Mouse (Mus musculus) limb, embryonic 15.5 days (tissue): ENCODE measurements around the gene Dppa3. TPM values are rescaled to one million over a fixed set of nuclear protein-coding genes. Genes with fewer than 3 reads are reported as not detected.
A peak's percentile ranks its signal among the peaks of the same experiment; 100 is the strongest.
"Not testable (repeated sequence)": the region's sequence is repeated elsewhere in the genome, so short reads cannot be mapped to it uniquely, and the experiment has no call there.

Experiments used
- ATAC-seq: fragments of 200-750 bp; cut with Nextera tagmentation; 2 replicates; pipeline ENCODE4 v1.8.0; 2017; ENCODE audit warnings: low read depth, moderate TSS enrichment; ENCODE audit not compliant: insufficient number of reproducible peaks, low FRiP score, low TSS enrichment
- H3K27ac ChIP-seq: fragments of 300-500 bp; sonication (generic); 2 replicates; pipeline ENCODE4 v1.5.1; 2015; ENCODE audit warnings: moderate library complexity, mild to moderate bottlenecking, inconsistent platforms
- H3K27me3 ChIP-seq: fragments of 300-500 bp; sonication (generic); 2 replicates; pipeline ENCODE4 v1.6.1; 2015; ENCODE audit warnings: inconsistent platforms
- H3K36me3 ChIP-seq: fragments of 300-500 bp; sonication (generic); 2 replicates; pipeline ENCODE4 v1.6.1; 2015; ENCODE audit warnings: inconsistent platforms
- H3K4me1 ChIP-seq: fragments of 300-500 bp; sonication (generic); 2 replicates; pipeline ENCODE4 v1.6.1; 2015; ENCODE audit warnings: inconsistent platforms
- H3K4me2 ChIP-seq: fragments of 300-500 bp; sonication (generic); 2 replicates; pipeline ENCODE4 v1.6.1; 2015; ENCODE audit warnings: mild to moderate bottlenecking, inconsistent platforms
- H3K4me3 ChIP-seq: fragments of 300-500 bp; sonication (generic); 2 replicates; pipeline ENCODE4 v1.5.1; 2015; ENCODE audit warnings: mild to moderate bottlenecking, inconsistent platforms
- H3K9ac ChIP-seq: fragments of 300-500 bp; sonication (generic); 2 replicates; pipeline ENCODE4 v1.6.1; 2015; ENCODE audit warnings: inconsistent platforms
- H3K9me3 ChIP-seq: fragments of 300-500 bp; sonication (generic); 2 replicates; pipeline ENCODE4 v1.6.1; 2016; ENCODE audit warnings: inconsistent platforms
- WGBS: fragments of 180-500 bp; shearing (Covaris S2); methylation state at CpG from one replicate; pipeline ENCODE4 v1.1.7; 2015; 5-methylcytosine and 5-hydroxymethylcytosine counted together
- polyA plus RNA-seq: library from polyadenylated mRNA; unstranded; fragments of >200 nt; fragmentation: Nextera tagmentation; extraction: Ambion mirVana; gene quantifications from 2 replicates; pipeline ENCODE4 v1.2.1, GENCODE M21; 2015

Gene Dppa3
- polyA plus RNA-seq, 1 experiment from 2014 or later, result not detected

DNA sequence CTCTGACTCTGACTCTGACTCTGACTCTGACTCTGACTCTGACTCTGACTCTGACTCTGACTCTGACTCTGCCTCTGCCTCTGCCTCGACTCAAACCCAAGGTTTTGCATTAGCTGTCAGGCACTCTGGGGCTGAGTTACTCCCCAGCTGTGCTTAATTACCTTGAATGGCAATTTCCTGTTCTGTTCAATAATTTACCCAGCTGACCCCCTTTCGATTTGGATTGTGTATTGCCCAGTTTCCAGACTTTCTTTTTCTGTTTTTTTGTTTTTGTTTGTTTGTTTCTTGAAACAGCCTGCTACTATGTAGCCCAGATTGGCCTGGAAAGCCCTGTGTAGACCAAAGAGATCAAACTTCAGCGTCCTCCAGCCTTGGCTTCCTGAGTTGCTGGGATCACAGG, 10.2 kb upstream of the Dppa3 start:
- WGBS, result 42% methylated on average over 3 of the region's 3 CpGs
- no peaks in the 10 kb centered on the region for H3K4me1 ChIP-seq
- H3K27me3 ChIP-seq, result no peaks in the 10 kb centered on the region
- H3K27ac ChIP-seq, result no peak overlapping the region
- H3K9me3 ChIP-seq, result no peaks in the 10 kb centered on the region
- no peak overlapping the region for H3K9ac ChIP-seq
- no peak for ATAC-seq
- no peaks in the 10 kb centered on the region for H3K36me3 ChIP-seq
- no peak overlapping the region for H3K4me3 ChIP-seq
- H3K4me2 ChIP-seq, result no peak overlapping the region

DNA sequence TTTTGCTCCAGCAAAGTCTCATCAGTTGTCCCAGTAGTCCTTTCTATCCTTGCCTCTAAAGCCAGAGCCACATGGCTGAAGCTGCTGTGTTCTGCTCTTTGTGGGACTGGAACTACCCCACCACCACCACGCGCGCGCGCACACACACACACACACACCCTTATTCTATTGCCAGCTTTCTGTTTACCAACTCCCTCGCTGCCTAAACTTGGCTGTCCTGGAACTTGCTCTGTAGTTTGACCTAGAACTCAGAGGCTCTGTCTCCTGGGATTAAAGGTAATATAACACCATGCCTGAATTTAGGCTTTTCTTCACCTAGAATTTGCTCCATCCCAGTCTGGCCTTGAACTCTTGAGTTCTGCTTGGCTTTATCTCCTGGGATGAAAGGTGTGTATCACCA, 5.1 kb upstream of the Dppa3 start:
- no peak for ATAC-seq
- 92% methylated on average over 6 of the region's 6 CpGs for WGBS
- no peaks in the 10 kb centered on the region for H3K36me3 ChIP-seq
- no peak overlapping the region for H3K27ac ChIP-seq
- no peaks in the 10 kb centered on the region for H3K9me3 ChIP-seq
- no peaks in the 10 kb centered on the region for H3K4me1 ChIP-seq
- H3K4me2 ChIP-seq, result no peak overlapping the region
- no peak overlapping the region for H3K9ac ChIP-seq
- no peaks in the 10 kb centered on the region for H3K27me3 ChIP-seq
- no peak overlapping the region for H3K4me3 ChIP-seq

DNA sequence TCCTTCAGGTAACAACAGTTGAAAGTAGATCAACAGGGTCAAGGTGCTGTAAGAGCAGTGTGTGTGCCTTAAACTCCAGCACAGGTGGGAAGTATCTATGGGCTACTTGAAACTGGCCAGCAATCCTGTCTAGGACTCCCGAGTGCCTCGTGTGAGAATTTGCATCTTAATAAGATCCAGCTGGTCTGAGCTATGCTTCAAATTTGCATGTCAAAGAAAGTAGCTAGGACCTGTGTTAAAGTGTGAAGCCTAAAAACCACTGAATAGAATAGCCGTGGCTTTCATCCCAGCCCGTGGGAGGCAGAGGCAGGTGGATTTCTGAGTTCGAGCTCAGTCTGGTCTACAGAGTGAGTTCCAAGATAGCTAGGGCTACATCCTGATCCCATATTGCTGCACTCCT, 1.7 kb upstream of the Dppa3 start:
- H3K27ac ChIP-seq, result no peak overlapping the region
- ATAC-seq, result no peak
- H3K9ac ChIP-seq, result no peak overlapping the region
- H3K4me1 ChIP-seq, result no peaks in the 10 kb centered on the region
- WGBS, result 53% methylated on average over 5 of the region's 5 CpGs
- H3K9me3 ChIP-seq, result no peaks in the 10 kb centered on the region
- peaks cover 2% of the 10 kb centered on the region; the same call in 1 of the 2 replicates for H3K27me3 ChIP-seq
- H3K36me3 ChIP-seq, result no peaks in the 10 kb centered on the region
- no peak overlapping the region for H3K4me2 ChIP-seq
- H3K4me3 ChIP-seq, result no peak overlapping the region

DNA sequence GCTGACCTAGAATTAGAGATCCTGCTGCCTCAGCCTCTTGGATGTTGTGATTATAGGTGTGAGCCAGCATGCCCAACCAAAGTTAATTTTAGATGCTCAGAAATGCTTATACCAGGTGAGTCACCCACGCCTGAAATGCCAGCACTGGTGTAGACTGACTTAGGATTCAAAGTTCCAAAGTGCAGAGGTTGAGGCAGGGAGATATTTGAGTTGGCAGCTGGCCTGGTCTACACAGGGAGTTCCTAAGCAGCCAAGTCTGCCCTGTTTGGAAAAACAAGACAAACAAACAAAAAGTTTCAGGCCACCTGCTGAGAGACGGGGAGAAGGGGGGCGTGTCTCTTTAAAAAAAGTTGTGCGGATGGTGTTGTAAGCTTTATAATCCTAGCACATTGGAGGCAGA, 1.1 kb upstream of the Dppa3 start:
- H3K27ac ChIP-seq, result no peak overlapping the region
- ATAC-seq, result no peak
- no peak overlapping the region for H3K4me3 ChIP-seq
- WGBS, result 69% methylated on average over 4 of the region's 4 CpGs
- H3K9me3 ChIP-seq, result no peaks in the 10 kb centered on the region
- peaks cover 2% of the 10 kb centered on the region; the same call in 1 of the 2 replicates for H3K27me3 ChIP-seq
- no peak overlapping the region for H3K9ac ChIP-seq
- H3K36me3 ChIP-seq, result no peaks in the 10 kb centered on the region
- no peak overlapping the region for H3K4me2 ChIP-seq
- H3K4me1 ChIP-seq, result no peaks in the 10 kb centered on the region

DNA sequence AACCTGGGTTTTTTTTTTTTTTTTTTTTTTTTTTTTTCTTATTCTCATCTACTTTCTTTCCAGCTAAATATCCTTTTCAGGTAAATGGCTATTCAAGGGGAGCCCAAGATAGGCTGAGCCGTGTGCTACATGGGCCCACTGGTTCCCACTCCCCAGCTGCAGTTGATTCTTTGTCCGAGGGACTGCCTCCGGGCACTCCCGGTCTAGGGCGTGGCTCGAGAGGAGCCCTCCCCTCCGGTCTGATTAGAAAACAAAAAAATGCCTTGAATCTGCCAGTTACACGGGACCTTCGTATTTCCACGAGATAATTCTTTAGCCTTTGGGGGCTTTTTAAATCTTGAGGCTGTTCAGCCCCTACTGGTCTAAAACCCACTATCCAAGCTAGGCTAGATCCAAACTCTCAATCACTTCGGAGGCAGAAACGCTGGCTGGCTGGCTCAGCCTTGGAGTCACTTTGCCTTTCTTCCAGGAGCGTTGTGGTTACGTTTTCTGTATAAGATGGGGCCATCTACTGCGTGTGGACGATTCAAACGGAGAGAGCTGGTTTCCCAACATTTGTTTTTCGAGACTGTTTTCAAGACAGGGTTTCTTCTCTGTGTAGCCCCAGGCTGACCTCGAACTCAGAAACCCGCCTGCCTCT, 1.4 kb downstream of the Dppa3 start:
- Histone ChIP-seq H3K4me2 (peak overlapping the region; percentile 25; the same call in 1 of the 2 replicates), H3K4me3 (peak overlapping the region; percentile 14), H3K36me3 (no peaks in the 10 kb centered on the region), H3K9ac (no peak overlapping the region), H3K27me3 (peaks cover 2% of the 10 kb centered on the region; the same call in 1 of the 2 replicates), H3K9me3 (no peaks in the 10 kb centered on the region), H3K27ac (no peak overlapping the region), H3K4me1 (no peaks in the 10 kb centered on the region)
- no peak for ATAC-seq
- 30% methylated on average over 20 of the region's 20 CpGs for WGBS

DNA sequence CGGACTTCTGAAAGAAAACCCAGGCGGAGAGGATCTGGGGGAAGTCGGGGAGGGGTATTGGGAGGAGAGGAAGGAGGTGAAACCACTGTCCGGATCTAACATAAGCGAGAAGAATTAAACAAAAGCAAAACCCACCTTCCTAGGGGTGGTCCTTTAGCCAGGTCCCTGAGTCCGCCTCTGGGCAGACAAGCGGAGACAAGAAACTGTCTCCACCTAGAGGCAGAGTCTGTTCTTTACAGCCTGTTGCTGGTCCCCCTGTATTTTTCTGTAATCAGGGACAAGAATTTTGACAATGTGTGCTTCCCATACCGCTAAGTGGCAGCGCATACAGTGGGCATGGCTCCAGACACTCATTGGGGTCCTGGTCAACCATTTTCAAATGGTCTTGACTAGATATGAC, 7.2 kb downstream of the Dppa3 start:
- Histone ChIP-seq H3K4me2 (no peak overlapping the region), H3K4me3 (no peak overlapping the region), H3K27ac (no peak overlapping the region), H3K36me3 (no peaks in the 10 kb centered on the region), H3K27me3 (no peaks in the 10 kb centered on the region), H3K9me3 (no peaks in the 10 kb centered on the region), H3K9ac (no peak overlapping the region), H3K4me1 (no peaks in the 10 kb centered on the region)
- no peak for ATAC-seq
- 44% methylated on average over 9 of the region's 9 CpGs for WGBS

DNA sequence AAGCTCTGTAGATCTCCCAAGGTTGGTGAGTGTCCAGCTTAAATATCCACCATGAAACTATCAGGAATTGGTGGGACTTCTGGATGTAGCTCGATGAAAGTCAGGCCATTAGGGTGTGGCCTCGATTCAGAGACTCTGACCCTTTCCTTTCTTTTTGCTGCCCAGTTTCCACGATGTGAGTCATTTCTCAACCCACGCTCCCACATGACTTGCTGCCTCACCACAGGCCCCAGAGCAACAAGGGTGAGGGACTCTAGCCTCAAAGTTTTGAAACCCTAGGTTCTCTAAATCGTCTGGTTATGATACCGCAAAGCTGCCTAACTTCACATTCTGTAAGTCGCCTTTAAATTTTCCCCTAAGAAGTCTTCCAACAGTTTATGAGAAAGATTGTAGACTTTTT, 9.1 kb downstream of the Dppa3 start:
- Histone ChIP-seq H3K4me3 (no peak overlapping the region), H3K4me2 (no peak overlapping the region), H3K36me3 (no peaks in the 10 kb centered on the region), H3K4me1 (no peaks in the 10 kb centered on the region), H3K9ac (no peak overlapping the region), H3K9me3 (no peaks in the 10 kb centered on the region), H3K27me3 (no peaks in the 10 kb centered on the region), H3K27ac (no peak overlapping the region)
- 84% methylated on average over 7 of the region's 7 CpGs for WGBS
- ATAC-seq, result no peak

DNA sequence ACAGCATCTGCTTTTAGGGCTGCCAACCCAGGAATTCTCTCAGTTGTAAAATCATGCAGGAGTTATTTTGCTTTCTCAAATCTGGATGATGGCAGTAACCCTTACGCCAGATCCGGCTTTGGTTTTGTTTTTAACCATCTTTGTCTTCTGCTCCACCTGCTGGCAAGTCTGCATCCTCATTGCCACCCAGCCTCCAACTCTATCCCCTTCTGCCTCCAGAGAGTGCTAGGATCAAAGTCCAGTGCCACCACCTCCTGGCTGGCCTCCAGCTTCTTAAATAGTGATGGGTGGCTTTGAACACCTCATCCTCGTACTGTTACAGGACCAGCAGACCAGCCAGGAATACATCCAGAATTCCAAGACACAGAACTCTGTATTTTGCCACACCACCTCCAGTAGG, 10.5 kb downstream of the Dppa3 start:
- Histone ChIP-seq H3K9me3 (no peaks in the 10 kb centered on the region), H3K36me3 (no peaks in the 10 kb centered on the region), H3K9ac (no peak overlapping the region), H3K27me3 (no peaks in the 10 kb centered on the region), H3K4me2 (no peak overlapping the region), H3K4me3 (no peak overlapping the region), H3K4me1 (no peaks in the 10 kb centered on the region), H3K27ac (no peak overlapping the region)
- no peak for ATAC-seq
- WGBS, result 76% methylated on average over 3 of the region's 3 CpGs

DNA sequence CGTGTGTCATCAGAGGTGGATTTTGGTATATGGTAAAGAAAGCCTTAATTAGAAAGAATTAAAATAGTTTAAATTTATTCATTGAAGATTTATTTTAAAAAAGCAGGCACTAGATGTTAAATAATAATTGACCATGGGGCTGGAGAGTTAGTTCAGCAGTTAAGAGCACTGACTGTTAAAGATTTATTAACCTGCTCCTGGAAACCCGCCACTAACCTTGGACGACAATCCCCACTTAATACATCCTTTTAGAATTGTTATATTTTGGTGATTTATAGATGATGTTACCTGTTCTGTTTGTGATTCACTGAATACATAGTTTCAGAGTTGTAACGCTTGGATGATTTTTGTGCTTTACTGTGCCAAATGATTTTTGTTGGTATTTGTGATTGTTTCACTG, 11.4 kb downstream of the Dppa3 start:
- H3K9ac ChIP-seq, H3K9me3 ChIP-seq, H3K4me1 ChIP-seq, H3K4me2 ChIP-seq, H3K27ac ChIP-seq, ATAC-seq, H3K36me3 ChIP-seq, H3K4me3 ChIP-seq, H3K27me3 ChIP-seq: not testable (repeated sequence)
- 63% methylated on average over 4 of the region's 4 CpGs for WGBS

DNA sequence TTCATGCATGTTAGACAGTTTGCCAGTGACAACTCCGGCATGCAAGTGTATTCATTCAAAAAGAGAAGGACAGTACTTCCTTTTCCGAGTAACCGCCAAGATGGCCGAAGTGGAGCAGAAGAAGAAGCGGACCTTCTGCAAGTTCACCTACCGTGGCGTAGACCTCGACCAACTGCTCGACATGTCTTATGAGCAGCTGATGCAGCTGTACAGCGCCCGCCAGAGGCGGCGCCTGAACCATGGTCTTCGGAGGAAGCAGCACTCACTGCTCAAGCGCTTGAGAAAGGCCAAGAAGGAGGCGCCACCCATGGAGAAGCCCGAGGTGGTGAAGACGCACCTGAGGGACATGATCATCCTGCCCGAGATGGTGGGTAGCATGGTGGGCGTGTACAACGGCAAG, 18.0 kb downstream of the Dppa3 start:
- not testable (repeated sequence) for H3K36me3 ChIP-seq, H3K9ac ChIP-seq, H3K9me3 ChIP-seq, H3K27me3 ChIP-seq, H3K4me3 ChIP-seq, ATAC-seq, H3K4me1 ChIP-seq, H3K4me2 ChIP-seq, H3K27ac ChIP-seq
- 92% methylated on average over 21 of the region's 21 CpGs for WGBS

DNA sequence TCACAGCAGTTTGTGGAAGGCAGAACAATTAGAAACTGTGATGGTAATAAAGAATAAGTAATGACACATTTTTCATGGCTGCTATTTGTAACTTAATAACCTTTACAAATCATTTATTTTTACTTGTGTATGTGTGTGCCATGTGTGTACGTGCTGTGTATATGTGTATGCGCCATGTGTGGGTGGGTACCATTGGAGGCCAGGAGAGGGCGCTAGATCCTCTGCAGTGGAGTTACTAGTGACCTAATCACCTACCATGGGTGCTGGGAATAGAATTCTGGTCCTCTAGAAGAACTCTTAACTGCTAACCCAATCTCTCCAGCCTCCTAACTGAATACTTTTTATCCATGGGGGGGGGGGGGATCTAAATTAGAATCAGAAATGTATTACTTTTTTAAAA, 23.7 kb downstream of the Dppa3 start:
- H3K36me3 ChIP-seq, result no peaks in the 10 kb centered on the region
- ATAC-seq, result no peak
- WGBS, result 81% methylated on average over 3 of the region's 3 CpGs

DNA sequence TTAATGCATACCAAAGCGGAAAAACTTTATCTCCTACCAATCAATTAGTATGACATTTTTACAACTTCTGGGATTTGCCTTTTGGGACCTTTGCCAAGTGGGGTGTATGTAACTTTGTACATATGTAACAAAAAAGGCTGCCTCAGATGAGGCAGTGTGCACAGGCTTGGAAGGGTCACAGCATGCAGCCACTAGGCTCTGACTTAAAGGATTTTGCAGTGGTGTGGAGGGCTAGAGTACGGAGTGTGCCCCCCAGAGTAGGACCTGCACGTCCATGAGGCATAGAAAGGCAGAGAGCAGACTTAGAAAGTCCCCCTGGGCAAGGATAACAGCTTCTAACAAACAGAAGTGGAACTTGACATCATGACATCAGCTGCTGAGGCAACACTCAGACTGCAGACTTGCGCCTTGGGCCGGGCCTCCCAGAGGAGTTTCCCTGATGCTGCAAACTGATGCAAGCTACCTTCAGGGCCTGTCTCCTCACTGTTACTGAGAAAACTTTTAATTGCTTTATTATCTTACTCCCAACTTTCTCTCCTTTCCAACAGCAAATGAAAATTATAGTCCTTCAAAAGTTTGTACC, 24.3 kb downstream of the Dppa3 start:
- 59% methylated on average over 5 of the region's 5 CpGs for WGBS
- no peak for ATAC-seq
- H3K9me3 ChIP-seq, result no peaks in the 10 kb centered on the region
- no peaks in the 10 kb centered on the region for H3K4me1 ChIP-seq
- no peak overlapping the region for H3K4me3 ChIP-seq
- H3K36me3 ChIP-seq, result no peaks in the 10 kb centered on the region
- no peak overlapping the region for H3K27ac ChIP-seq
- H3K9ac ChIP-seq, result no peak overlapping the region
- no peak overlapping the region for H3K4me2 ChIP-seq
- H3K27me3 ChIP-seq, result no peaks in the 10 kb centered on the region

More for the DNA sequence above, 23.7 kb downstream of the Dppa3 start:
- Histone ChIP-seq H3K9ac (no peak overlapping the region), H3K27ac (no peak overlapping the region), H3K4me2 (no peak overlapping the region), H3K9me3 (no peaks in the 10 kb centered on the region), H3K4me1 (no peaks in the 10 kb centered on the region), H3K27me3 (no peaks in the 10 kb centered on the region), H3K4me3 (no peak overlapping the region)

DNA sequence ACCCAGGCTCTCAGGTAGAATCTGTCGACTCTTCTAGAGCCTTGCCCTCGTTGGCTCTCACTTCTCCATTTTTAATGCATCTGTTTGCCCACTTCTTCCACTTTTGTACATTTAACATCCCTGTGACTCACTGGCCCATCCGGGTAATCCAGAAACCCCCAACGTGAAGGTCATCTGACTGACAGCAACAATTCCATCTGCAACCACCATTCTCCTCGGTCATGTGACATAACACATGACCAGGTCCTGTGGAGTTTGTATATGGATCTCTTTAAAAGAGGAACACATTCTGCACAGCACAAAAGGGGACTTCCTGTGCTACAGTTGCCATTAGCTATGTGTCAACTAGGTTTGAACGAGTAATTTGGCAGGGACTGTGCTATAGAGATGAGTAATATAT, 28.1 kb downstream of the Dppa3 start:
- no peaks in the 10 kb centered on the region for H3K9me3 ChIP-seq
- no peak for ATAC-seq
- no peak overlapping the region for H3K9ac ChIP-seq
- H3K4me3 ChIP-seq, result no peak overlapping the region
- 76% methylated on average over 6 of the region's 6 CpGs for WGBS
- no peaks in the 10 kb centered on the region for H3K36me3 ChIP-seq
- H3K27me3 ChIP-seq, result no peaks in the 10 kb centered on the region
- no peaks in the 10 kb centered on the region for H3K4me1 ChIP-seq
- H3K27ac ChIP-seq, result no peak overlapping the region
- H3K4me2 ChIP-seq, result no peak overlapping the region
